Comparison of ENCODE assay signal across 24 mouse cellular contexts in genomic region chr9:76252109-76252508, GRCm38 (mm10). TPM values are rescaled to one million over a fixed set of nuclear protein-coding genes. Genes with fewer than 3 reads are reported as not detected.
"Had no signal": no experiment of that assay in that cellular context is flagged by ENCODE, and none has a peak within 500 bp of the region (broad histone marks: within the 10 kb centered on the region; RNA-seq: fewer than 3 reads in every experiment).

No protein-coding gene starts in this region.

- H3K9ac ChIP-seq: neural tube, embryonic 12.5 days; neural tube, embryonic 13.5 days; neural tube, embryonic 15.5 days; stomach, embryonic 15.5 days had no signal

- H3K4me2 ChIP-seq: neural tube, embryonic 12.5 days; neural tube, embryonic 13.5 days; neural tube, embryonic 15.5 days; stomach, embryonic 15.5 days had no signal

- DNase-seq: retina, postnatal 1 day; right cerebral cortex, adult 18-20 months; right cerebral cortex, postnatal 14 days; right cerebral cortex, postnatal 25 days; right cerebral cortex, postnatal 4 days; thymus, adult 18-20 months; thymus, adult 2 months; thymus, postnatal 14 days; thymus, postnatal 25 days; thymus, postnatal 36 days; thymus, postnatal 4 days had no signal

- H3K4me1 ChIP-seq: neural tube, embryonic 12.5 days; neural tube, embryonic 13.5 days; neural tube, embryonic 15.5 days; stomach, embryonic 15.5 days had no signal

- H3K4me3 ChIP-seq: neural tube, embryonic 12.5 days; neural tube, embryonic 13.5 days; neural tube, embryonic 15.5 days; stomach, embryonic 15.5 days had no signal

- H3K9me3 ChIP-seq: neural tube, embryonic 12.5 days; neural tube, embryonic 13.5 days; neural tube, embryonic 15.5 days; stomach, embryonic 15.5 days had no signal

- H3K27me3 ChIP-seq: neural tube, embryonic 12.5 days; neural tube, embryonic 13.5 days; neural tube, embryonic 15.5 days; stomach, embryonic 15.5 days had no signal

- H3K27ac ChIP-seq: neural tube, embryonic 12.5 days; neural tube, embryonic 13.5 days; neural tube, embryonic 15.5 days; stomach, embryonic 15.5 days had no signal

- H3K36me3 ChIP-seq: neural tube, embryonic 12.5 days; neural tube, embryonic 13.5 days; neural tube, embryonic 15.5 days; stomach, embryonic 15.5 days had no signal

RNA-seq across cellular contexts. Expression of gene Gfral, which starts 38.7 kb away (rescaled TPM):
- total RNA-seq: neutrophil, adult 5-6 weeks had no signal
- polyA plus RNA-seq: neural tube, embryonic 12.5 days; neural tube, embryonic 13.5 days; neural tube, embryonic 14.5 days; neural tube, embryonic 15.5 days; small intestine, adult 2 months; spleen, adult 2 months; stomach, embryonic 14.5 days; stomach, embryonic 15.5 days; stomach, embryonic 16.5 days; testis, adult 2 months; thymus, adult 2 months; thymus, postnatal 0 days; urinary bladder, adult 2 months had no signal
